Mouse (Mus musculus) lung, adult 10 weeks (tissue): ENCODE data around the gene Serpinb6a. TPM values are rescaled to one million over a fixed set of nuclear protein-coding genes. Genes with fewer than 3 reads are reported as not detected.

Experiments
- polyA plus RNA-seq: library from polyadenylated mRNA; stranded (reverse); fragments of 350-450 nt; fragmentation: Illumina TruSeq; extraction: RNeasy Lipid Tissue Mini Kit (QIAGEN cat#74804); gene quantifications from one replicate; pipeline ENCODE4 v1.2.3, GENCODE M21; 2014; ENCODE audit warnings: low read depth, low replicate concordance; ENCODE audit not compliant: insufficient read depth

Serpinb6a gene
- polyA plus RNA-seq, result 205 TPM

DNA sequence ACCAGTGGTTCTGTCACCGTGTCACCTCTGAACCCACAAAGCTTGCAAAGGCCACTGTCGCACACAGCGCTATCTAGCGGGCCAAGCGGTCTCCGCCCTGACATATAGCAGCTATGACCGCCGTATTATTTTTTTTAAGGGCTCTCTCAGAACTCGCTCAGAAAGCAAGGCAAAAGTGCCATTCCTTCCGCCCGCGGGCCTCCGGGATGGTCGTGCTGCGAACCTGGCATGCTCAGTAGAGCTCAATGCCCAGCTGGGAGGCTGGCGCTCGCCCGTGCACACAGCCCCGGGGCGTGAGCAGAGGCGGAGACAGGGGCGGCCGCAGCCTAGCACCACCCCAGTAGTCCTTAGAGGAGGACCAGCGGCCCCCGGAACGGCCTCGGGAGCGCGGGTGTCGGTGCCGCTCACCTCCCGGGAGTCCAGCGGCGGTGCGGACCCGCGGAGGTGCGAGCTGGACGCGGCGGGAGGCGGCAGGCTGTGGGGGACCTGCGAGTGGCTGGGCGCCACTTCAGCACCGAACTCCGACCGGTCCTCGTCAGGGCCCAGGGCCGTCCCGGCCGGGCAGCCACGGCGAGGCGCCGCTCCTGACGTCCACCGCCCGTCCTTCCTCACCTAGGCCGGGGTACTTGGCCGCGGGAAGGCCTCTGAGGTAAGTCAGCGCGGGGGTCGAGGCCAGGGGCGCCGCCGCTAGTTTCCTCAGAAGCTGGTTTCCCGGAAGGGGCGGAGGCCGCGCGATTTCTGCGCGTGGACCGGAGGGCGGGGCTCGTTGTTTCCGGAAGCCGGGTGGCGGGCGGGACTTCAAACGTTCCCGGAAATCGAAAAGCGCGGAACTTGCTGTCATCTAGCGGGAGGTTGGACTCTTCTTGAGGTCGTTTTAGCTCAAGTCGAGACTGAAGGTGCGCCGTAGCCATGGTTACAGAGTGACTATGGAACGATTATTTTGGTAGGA lies at the start of gene Serpinb6a, which contains the start of gene Ripk1:
Serpinb6a (minus strand) TSS at position 737 of the 949 bp plus-strand sequence.
Ripk1 (plus strand) TSS at position 306 of the 949 bp plus-strand sequence.

DNA sequence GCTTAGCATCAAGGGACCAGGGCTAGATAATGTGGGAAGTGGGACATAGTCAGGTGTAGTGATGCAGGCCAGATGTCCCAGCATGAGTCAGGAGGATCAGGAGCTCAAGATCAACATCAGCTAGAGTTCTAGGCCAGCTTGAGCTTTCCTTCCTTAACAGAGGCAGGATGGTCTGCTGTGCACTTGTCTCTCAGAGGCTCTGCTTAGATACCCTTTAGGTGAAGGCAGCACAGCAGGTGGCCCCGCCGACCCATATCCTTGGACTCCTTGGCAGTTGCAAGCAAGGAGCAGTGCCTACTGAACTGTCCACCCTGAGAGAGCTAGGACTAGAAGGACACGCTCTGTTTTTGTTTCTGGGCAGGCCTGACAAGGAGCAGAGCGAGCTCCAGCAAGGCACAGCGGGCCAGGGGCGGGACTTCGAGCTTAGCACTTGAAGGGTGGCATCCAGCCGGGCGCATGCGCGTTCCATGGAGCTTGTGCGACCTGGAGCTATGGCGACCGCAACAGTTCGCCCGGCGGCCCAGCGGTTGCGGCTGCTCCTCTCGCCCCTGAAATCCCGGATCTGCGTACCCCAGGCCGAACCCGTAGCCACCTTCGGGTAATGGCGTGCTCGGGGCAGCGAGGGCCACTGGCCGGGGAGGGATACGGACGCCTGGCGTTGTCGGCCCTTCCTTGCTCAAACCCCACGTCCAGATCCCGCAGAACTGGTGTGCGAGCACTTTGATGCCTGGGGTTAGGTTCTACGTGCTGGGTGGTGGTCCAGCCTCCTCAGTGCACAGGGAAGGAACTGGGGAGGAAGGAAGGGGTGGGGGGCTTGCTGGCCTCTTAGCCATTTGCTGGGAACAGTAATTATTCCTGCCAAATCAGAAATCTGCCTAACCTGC lies 34.8 kb upstream of the Serpinb6a start, which contains the start of gene Bphl:
Bphl (plus strand) TSS at position 426 of the 884 bp plus-strand sequence.

DNA sequence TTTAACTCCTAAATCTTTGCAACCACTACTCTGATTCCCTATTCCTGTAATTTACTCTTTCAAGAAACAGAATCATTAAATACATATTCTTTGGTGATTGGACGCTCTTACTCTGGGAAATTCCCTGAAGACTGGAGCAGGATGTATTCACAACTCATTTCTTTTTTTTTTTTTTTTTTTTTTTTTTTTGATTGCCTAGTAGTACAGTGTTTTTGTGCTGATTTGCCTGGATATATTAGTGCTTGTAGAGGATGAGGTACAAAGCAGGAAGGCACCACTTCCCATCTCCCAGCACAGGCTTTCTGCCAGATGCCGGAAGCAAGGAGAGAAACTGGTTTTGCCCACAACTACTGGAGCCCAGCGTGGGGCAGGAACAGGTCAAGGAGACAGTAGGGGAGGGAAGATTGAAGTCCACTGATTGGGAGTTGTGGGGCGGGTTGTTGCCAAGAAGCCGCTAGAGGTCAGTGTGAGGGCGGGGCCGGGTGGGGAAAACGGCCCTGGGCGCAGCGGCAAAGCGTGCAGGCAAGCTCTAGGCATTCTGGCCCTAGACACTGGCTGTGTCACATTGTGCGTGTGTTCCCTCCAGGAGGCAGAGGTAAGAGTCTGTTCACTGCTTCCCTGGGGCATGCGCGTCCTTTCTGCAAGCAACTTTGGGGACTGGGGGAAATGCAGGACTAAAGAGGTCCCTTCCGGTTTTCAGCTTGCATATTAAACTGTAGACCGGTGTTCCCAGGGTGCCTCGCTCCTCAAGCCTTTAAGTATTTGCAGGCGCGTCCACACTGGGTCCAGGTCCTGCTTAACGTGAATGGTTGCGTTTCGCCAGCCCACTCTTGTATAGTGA lies 38.2 kb downstream of the Serpinb6a start, which contains the start of gene Nqo2:
Nqo2 (plus strand) TSS at position 482 of the 841 bp plus-strand sequence.

DNA sequence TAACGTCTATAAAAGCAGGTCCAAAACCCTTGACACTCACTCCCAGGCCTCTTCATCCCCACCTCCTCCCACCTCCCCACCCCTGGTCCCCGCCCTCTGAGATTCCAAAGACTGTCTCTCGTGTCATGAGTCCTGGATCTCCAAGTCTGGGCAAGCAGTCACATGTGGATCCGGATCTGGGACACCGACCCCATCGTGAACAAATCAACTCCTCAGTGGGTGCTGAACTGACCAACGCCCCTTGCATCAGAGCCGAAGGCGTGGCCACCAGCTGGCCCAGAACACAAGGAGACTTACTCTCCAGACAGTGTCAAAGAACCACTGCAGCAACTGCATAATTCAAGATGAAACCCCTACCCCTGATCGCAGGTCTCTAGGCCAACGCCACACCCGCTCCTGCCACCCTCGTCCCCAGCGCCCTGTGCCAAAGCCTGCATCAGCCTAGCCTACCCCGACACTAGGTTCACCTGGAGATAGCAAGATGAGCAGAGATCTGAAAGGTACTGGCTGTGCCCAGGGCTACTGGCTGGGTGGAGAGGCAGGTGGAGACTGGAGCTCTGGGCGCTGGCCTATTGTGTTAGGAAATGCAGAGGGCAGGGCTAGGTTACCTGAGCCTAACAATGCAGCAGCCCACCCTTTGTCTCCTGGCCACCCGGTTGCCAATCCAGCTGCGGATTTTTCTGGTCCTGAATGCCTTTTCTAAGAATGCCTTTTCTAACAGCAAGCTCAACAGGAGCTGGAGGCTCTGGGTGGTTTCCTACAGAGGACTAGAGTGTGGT lies 97.2 kb downstream of the Serpinb6a start, which contains the start of gene Serpinb6c:
Serpinb6c (minus strand) TSS at position 533 of the 779 bp plus-strand sequence.

Other genes with a start within 250 kb of the Serpinb6a start
- gene Serpinb6e, start 159.4 kb downstream of the Serpinb6a start, polyA plus RNA-seq, result not detected
- gene Serpinb6c, start 97.1 kb downstream of the Serpinb6a start, polyA plus RNA-seq, result 0.24 TPM
- gene Nqo2, start 38.1 kb downstream of the Serpinb6a start, polyA plus RNA-seq, result 18.2 TPM
- 11.4 TPM for gene Ripk1, start 431 bp downstream of the Serpinb6a start, polyA plus RNA-seq
- 45.4 TPM for gene Bphl, start 34.8 kb upstream of the Serpinb6a start, polyA plus RNA-seq
- gene Tubb2a, start 75.2 kb upstream of the Serpinb6a start, polyA plus RNA-seq, result 89.3 TPM
- gene Tubb2b, start 127.7 kb upstream of the Serpinb6a start, polyA plus RNA-seq, result 4.9 TPM
- gene Psmg4, start 160.2 kb upstream of the Serpinb6a start, polyA plus RNA-seq, result 50.5 TPM